Mouse (Mus musculus) right cerebral cortex, postnatal 36 days (tissue): Measurements from ENCODE around the gene St8sia6.
"Not testable (repeated sequence)": the region's sequence is repeated elsewhere in the genome, so short reads cannot be mapped to it uniquely, and the experiment has no call there.

Experiments
- DNase-seq, 2 experiments: peaks; one replicate each; pipeline ENCODE4 v3.0.0; 2022; ENCODE audit warnings: low spot score in 2 of 2, mixed read lengths in 1 of 2

The St8sia6 gene

DNA sequence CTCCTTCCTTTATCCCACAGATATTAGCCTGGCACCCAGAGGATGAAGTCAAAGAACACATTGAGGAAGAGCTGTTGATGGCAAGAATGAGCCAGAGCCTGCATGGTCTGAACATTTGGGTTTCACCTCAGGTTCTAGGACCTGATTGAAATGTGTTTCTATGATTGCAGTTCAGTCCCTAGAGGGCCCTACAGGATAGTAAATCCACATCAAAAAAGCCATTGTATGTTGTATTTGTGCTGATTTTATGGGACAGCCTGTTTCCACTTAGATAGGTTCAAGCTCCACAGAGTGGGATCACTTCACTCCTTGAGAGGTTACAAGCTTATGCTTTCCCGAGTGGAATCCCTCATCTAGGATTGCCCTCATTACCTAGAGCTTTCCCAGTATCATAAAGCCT, 159.0 kb downstream of the St8sia6 start:
- no peak for DNase-seq

DNA sequence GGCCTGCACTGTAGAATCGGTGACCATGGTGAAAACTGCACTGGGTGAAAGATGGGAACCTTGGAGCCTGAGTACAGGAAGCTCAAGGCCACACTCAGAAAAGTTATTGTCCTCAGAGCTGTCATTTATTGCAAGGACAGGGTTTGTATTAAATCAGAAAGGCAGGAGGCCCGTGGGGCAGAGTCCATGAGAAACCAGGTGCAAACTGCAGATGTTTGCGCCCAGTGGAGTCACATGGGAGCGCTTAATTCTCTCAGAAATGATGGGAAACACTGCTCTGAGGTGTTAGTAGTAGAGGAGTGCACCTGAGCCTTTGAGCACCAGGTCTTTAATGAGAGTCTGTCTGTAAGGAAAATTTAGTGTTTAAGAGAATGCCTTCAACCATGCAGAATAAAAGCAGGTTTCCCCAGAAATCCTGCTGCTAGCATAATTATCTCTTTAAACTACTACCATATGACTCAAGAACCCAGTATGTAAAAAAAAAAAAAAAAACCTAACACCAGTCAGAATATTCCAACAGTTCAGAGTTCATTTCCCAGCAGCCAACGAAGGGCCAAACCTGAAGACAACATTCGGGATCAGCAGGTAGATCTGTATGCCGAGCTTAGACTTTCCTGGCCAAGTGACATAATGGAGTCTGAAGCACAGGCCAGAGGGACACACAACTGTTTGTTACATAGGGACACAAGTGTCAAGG, 163.6 kb downstream of the St8sia6 start:
- DNase-seq = no peak

DNA sequence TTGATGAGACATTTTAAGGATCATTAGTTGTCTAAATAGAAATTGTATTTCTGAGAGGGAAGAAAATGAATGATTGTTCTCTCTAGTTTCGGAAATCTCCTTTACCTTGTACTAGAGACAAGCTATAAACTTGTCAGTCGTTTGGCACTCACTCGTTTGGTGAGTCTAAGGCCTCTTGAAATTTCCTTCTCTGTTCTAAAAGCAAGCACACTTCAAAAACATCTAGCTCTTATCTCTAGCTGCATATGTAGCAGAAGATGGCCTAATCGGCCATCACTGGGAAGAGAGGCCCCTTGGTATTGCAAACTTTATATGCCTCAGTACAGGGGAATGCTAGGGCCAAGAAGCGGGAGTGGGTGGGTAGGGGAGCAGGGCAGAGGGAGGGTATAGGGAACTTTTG, 190.2 kb downstream of the St8sia6 start:
- not testable (repeated sequence) for DNase-seq

DNA sequence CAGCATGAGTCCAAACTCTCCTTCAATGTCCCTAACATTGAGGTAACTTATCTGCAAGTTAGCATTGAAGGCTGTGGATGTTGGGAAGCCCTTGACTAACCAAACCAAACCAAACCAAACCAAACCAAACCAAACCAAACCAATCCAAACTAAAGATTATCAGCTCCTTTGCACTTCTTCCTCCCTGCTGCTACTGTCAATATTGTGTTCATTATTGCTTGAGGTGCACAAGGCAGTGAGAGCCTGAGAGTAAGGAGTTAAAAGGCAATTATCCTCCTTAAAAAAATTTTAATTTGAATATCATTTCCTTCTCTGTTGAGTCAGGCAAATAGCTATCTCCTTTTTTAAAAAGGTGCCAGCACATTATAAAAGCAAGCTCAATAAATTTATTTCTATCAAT, 190.8 kb downstream of the St8sia6 start:
- DNase-seq = no peak
